Mouse (Mus musculus): Measurements from ENCODE around the gene Gm11444.
A peak's percentile ranks its signal among the peaks of the same experiment; 100 is the strongest.

Gm11444 gene

GRCm38 (mm10) chr11:85857997-85858698, 8.0 kb upstream of the Gm11444 start:
- DNase-seq = no peak

GRCm38 (mm10) chr11:85850758-85851157, 625 bp upstream of the Gm11444 start:
- DNase-seq = peak in 1 of 2 experiments; percentile 34

GRCm38 (mm10) chr11:85849037-85849436, 1.1 kb downstream of the Gm11444 start:
- peak; percentile 72 to 84 for DNase-seq

GRCm38 (mm10) chr11:85846509-85846908, 3.6 kb downstream of the Gm11444 start:
- DNase-seq = peak; percentile 55 to 84

- peak; percentile 77 to 86 for DNase-seq
These were observed 4.2 kb downstream of the Gm11444 start for GRCm38 (mm10) chr11:85845921-85846320.

GRCm38 (mm10) chr11:85844971-85845370, 5.2 kb downstream of the Gm11444 start:
- DNase-seq = peak; percentile 59 to 82

- peak; percentile 94 to 95 for DNase-seq
These were observed 5.8 kb downstream of the Gm11444 start for GRCm38 (mm10) chr11:85844144-85844965.

GRCm38 (mm10) chr11:85843347-85843692, 6.8 kb downstream of the Gm11444 start:
- peak; percentile 81 to 91 for DNase-seq

- peak in 1 of 2 experiments; percentile 24 for DNase-seq
These were observed 7.4 kb downstream of the Gm11444 start for GRCm38 (mm10) chr11:85842596-85843346.

GRCm38 (mm10) chr11:85841980-85842379, 8.2 kb downstream of the Gm11444 start:
- DNase-seq = peak; percentile 71 to 82

GRCm38 (mm10) chr11:85841211-85841681, 8.9 kb downstream of the Gm11444 start:
- no peak for DNase-seq

GRCm38 (mm10) chr11:85840803-85841145, 9.4 kb downstream of the Gm11444 start:
- no peak for DNase-seq

GRCm38 (mm10) chr11:85840031-85840802, 9.9 kb downstream of the Gm11444 start:
- no peak for DNase-seq

- DNase-seq = no peak
These were observed 10.7 kb downstream of the Gm11444 start for GRCm38 (mm10) chr11:85839258-85840030.

GRCm38 (mm10) chr11:85838424-85839257, 11.5 kb downstream of the Gm11444 start:
- no peak for DNase-seq

- no peak for DNase-seq
These were observed 12.3 kb downstream of the Gm11444 start for GRCm38 (mm10) chr11:85837648-85838423.

GRCm38 (mm10) chr11:85837291-85837647, 12.9 kb downstream of the Gm11444 start:
- no peak for DNase-seq

- DNase-seq = peak; percentile 43 to 63
These were observed 13.4 kb downstream of the Gm11444 start for GRCm38 (mm10) chr11:85836523-85837290.
